Mouse (Mus musculus) induced T-regulatory cell, adult 2 months (primary cell): ENCODE data around the gene Ctrb1.

Source experiments
- DNase-seq: peaks from one replicate; pipeline ENCODE4 v3.0.0-alpha.2; 2012; ENCODE audit warnings: low read depth

The Ctrb1 gene

GRCm38 (mm10) chr8:111690960-111691445, at the start of gene Ctrb1:
TSS of gene Ctrb1 (minus strand) at chr8:111691010.
- no peak for DNase-seq

GRCm38 (mm10) chr8:111740301-111740711, 49.5 kb upstream of the Ctrb1 start:
- no peak for DNase-seq

GRCm38 (mm10) chr8:111739604-111740003, 48.8 kb upstream of the Ctrb1 start:
- DNase-seq = peak; percentile 48

GRCm38 (mm10) chr8:111738867-111739266, 48.1 kb upstream of the Ctrb1 start:
- DNase-seq = no peak

- DNase-seq = no peak
These were observed 45.5 kb upstream of the Ctrb1 start for GRCm38 (mm10) chr8:111736321-111736720.

GRCm38 (mm10) chr8:111735791-111736190, 45.0 kb upstream of the Ctrb1 start:
- DNase-seq = no peak

- no peak for DNase-seq
These were observed 44.5 kb upstream of the Ctrb1 start for GRCm38 (mm10) chr8:111735335-111735761.

GRCm38 (mm10) chr8:111734244-111734960, 43.6 kb upstream of the Ctrb1 start:
- no peak for DNase-seq

GRCm38 (mm10) chr8:111733581-111734243, 42.9 kb upstream of the Ctrb1 start:
- no peak for DNase-seq

GRCm38 (mm10) chr8:111732406-111733085, 41.7 kb upstream of the Ctrb1 start:
- no peak for DNase-seq

GRCm38 (mm10) chr8:111732004-111732403, 41.2 kb upstream of the Ctrb1 start:
- DNase-seq = peak; percentile 94

GRCm38 (mm10) chr8:111731231-111731977, 40.6 kb upstream of the Ctrb1 start:
- DNase-seq = peak; percentile 49

GRCm38 (mm10) chr8:111729233-111730170, 38.7 kb upstream of the Ctrb1 start:
- no peak for DNase-seq

GRCm38 (mm10) chr8:111728481-111728880, 37.7 kb upstream of the Ctrb1 start:
- no peak for DNase-seq

GRCm38 (mm10) chr8:111727553-111727952, 36.7 kb upstream of the Ctrb1 start:
- DNase-seq = no peak

GRCm38 (mm10) chr8:111726102-111726900, 35.5 kb upstream of the Ctrb1 start:
- no peak for DNase-seq

GRCm38 (mm10) chr8:111725341-111725740, 34.5 kb upstream of the Ctrb1 start:
- DNase-seq = no peak

GRCm38 (mm10) chr8:111720115-111720544, 29.3 kb upstream of the Ctrb1 start:
- peak; percentile 49 for DNase-seq

GRCm38 (mm10) chr8:111718937-111719336, 28.1 kb upstream of the Ctrb1 start:
- DNase-seq = no peak

- DNase-seq = no peak
These were observed 27.1 kb upstream of the Ctrb1 start for GRCm38 (mm10) chr8:111717866-111718265.
